Mouse (Mus musculus): ENCODE results near the gene Ccr10. TPM values are rescaled to one million over a fixed set of nuclear protein-coding genes. Genes with fewer than 3 reads are reported as not detected.
"Not testable (repeated sequence)": the region's sequence is repeated elsewhere in the genome, so short reads cannot be mapped to it uniquely, and the experiment has no call there.

The Ccr10 gene
- total RNA-seq, 2 experiments from 2014 or later = 0.18 to 0.28 TPM

- intact Hi-C loops (cut with DNase I) = no loop called here
- no peak for DNase-seq (ENCODE audit: low spot score in 2 of 2)
These were observed 40.9 kb downstream of the Ccr10 start for GRCm38 (mm10) chr11:101134217-101134865.

GRCm38 (mm10) chr11:101133037-101133436 is 42.2 kb downstream of the Ccr10 start:
- intact Hi-C loops (cut with DNase I) = no loop called here
- no peak for DNase-seq (ENCODE audit: low spot score in 2 of 2)

- intact Hi-C loops (cut with DNase I) = no loop called here
- DNase-seq (ENCODE audit: low spot score in 2 of 2) = no peak
These were observed 43.5 kb downstream of the Ccr10 start for GRCm38 (mm10) chr11:101131701-101132100.

GRCm38 (mm10) chr11:101131187-101131586 is 44.1 kb downstream of the Ccr10 start:
- intact Hi-C loops (cut with DNase I) = no loop called here
- no peak for DNase-seq (ENCODE audit: low spot score in 2 of 2)

- DNase-seq (ENCODE audit: low spot score in 2 of 2) = no peak
- intact Hi-C loops (cut with DNase I) = no loop called here
These were observed 45.0 kb downstream of the Ccr10 start for GRCm38 (mm10) chr11:101130056-101130756.

- intact Hi-C loops (cut with DNase I) = no loop called here
These were observed 46.2 kb downstream of the Ccr10 start for GRCm38 (mm10) chr11:101128996-101129577.

GRCm38 (mm10) chr11:101127075-101127474 is 48.2 kb downstream of the Ccr10 start:
- DNase-seq (ENCODE audit: low spot score in 2 of 2) = no peak
- intact Hi-C loops (cut with DNase I) = no loop called here

More at GRCm38 (mm10) chr11:101128996-101129577, 46.2 kb downstream of the Ccr10 start:
- DNase-seq (ENCODE audit: low spot score in 2 of 2) = no peak

GRCm38 (mm10) chr11:101125008-101125407 is 50.2 kb downstream of the Ccr10 start:
- intact Hi-C loops (cut with DNase I) = not testable (repeated sequence)

GRCm38 (mm10) chr11:101124494-101124893 is 50.7 kb downstream of the Ccr10 start:
- intact Hi-C loops (cut with DNase I); DNase-seq (ENCODE audit: low spot score in 2 of 2): not testable (repeated sequence)

More at GRCm38 (mm10) chr11:101125008-101125407, 50.2 kb downstream of the Ccr10 start:
- DNase-seq (ENCODE audit: low spot score in 2 of 2) = not testable (repeated sequence)

Small RNA genes lying within 50 kb of the gene (microRNA-seq; reads per million reads assigned to microRNA genes)
- 0 reads per million in 2 experiments for gene Gm27626

Other genes starting within 250 kb of the Ccr10 start
- gene Stat3, start 235.9 kb downstream of the Ccr10 start, total RNA-seq (2021) = 10 to 100 TPM; 44.1 to 45.0 TPM
- 10 to 100 TPM; 16.6 to 18.0 TPM for gene Cavin1, start 204.6 kb downstream of the Ccr10 start, total RNA-seq (2021)
- 100 to 1,000 TPM; 465 to 475 TPM for gene Atp6v0a1, start 166.0 kb downstream of the Ccr10 start, total RNA-seq (2021)
- gene Naglu, start 105.4 kb downstream of the Ccr10 start, total RNA-seq (2021) = 1 to 10 TPM; 7.6 to 8.3 TPM
- gene Hsd17b1, start 97.0 kb downstream of the Ccr10 start, total RNA-seq (2021) = 1 to 10 TPM; 1.2 to 1.4 TPM
- 10 to 100 TPM; 26.0 to 28.5 TPM for gene Coasy, start 92.9 kb downstream of the Ccr10 start, total RNA-seq (2021)
- 10 to 100 TPM; 47.1 to 53.0 TPM for gene Mlx, start 88.2 kb downstream of the Ccr10 start, total RNA-seq (2021)
- gene Psmc3ip, start 80.0 kb downstream of the Ccr10 start, total RNA-seq (2021) = 1 to 10 TPM; 3.6 to 3.9 TPM
- 10 to 100 TPM; 56.2 to 56.7 TPM for gene Retreg3, start 55.5 kb downstream of the Ccr10 start, total RNA-seq (2021)
- gene Tubg1, start 55.5 kb downstream of the Ccr10 start, total RNA-seq (2021) = 10 to 100 TPM; 44.9 to 46.6 TPM
- 10 to 100 TPM; 47.5 to 48.6 TPM for gene Tubg2, start 19.5 kb downstream of the Ccr10 start, total RNA-seq (2021)
- 100 to 1,000 TPM; 153 to 170 TPM for gene Cntnap1, start 4.9 kb downstream of the Ccr10 start, total RNA-seq (2021)
- gene Plekhh3, start 4.1 kb downstream of the Ccr10 start, total RNA-seq (2021) = 10 to 100 TPM in 1 of 2 experiments, 1 to 10 TPM in 1; 8.8 to 11.5 TPM
- gene Ezh1, start 51.0 kb upstream of the Ccr10 start, total RNA-seq (2021) = 10 to 100 TPM; 42.8 to 48.5 TPM
- gene Ramp2, start 70.6 kb upstream of the Ccr10 start, total RNA-seq (2021) = 10 to 100 TPM; 39.9 to 44.5 TPM
- gene Vps25, start 78.3 kb upstream of the Ccr10 start, total RNA-seq (2021) = 10 to 100 TPM; 62.4 to 65.7 TPM
- gene Wnk4, start 85.1 kb upstream of the Ccr10 start, total RNA-seq (2021) = 1 to 10 TPM; 2.2 to 7.9 TPM
- gene Cntd1, start 103.6 kb upstream of the Ccr10 start, total RNA-seq (2021) = under 1 TPM; 0.21 to 0.27 TPM
- gene Coa3, start 103.7 kb upstream of the Ccr10 start, total RNA-seq (2021) = 10 to 100 TPM; 95.3 to 98.8 TPM
- gene Becn1, start 126.8 kb upstream of the Ccr10 start, total RNA-seq (2021) = 100 to 1,000 TPM; 213 to 229 TPM
- 100 to 1,000 TPM; 114 to 116 TPM for gene Psme3, start 140.8 kb upstream of the Ccr10 start, total RNA-seq (2021)
- 1 to 10 TPM; 4.8 to 7.4 TPM for gene Aoc2, start 149.6 kb upstream of the Ccr10 start, total RNA-seq (2021)
- under 1 TPM; 0.69 to 0.73 TPM for gene Aoc3, start 155.2 kb upstream of the Ccr10 start, total RNA-seq (2021)
- under 1 TPM in 1 of 2 experiments, not detected in 1; 0.14 TPM for gene G6pc, start 192.1 kb upstream of the Ccr10 start, total RNA-seq (2021)
- gene Aarsd1, start 242.2 kb upstream of the Ccr10 start, total RNA-seq (2021) = 10 to 100 TPM; 38.7 to 40.1 TPM
- 1 to 10 TPM; 5.9 to 6.6 TPM for gene Gm27029, start 249.4 kb upstream of the Ccr10 start, total RNA-seq (2021)
- gene Rundc1, start 249.6 kb upstream of the Ccr10 start, total RNA-seq (2021) = 10 to 100 TPM; 35.6 to 37.0 TPM
- 1 to 10 TPM; 4.0 to 6.0 TPM for gene Ptges3l, start 249.9 kb upstream of the Ccr10 start, total RNA-seq (2021)